Mouse (Mus musculus) myocyte (in vitro differentiated cells): ENCODE measurements around the gene P4ha2. TPM values are rescaled to one million over a fixed set of nuclear protein-coding genes. Genes with fewer than 3 reads are reported as not detected.
A peak's percentile ranks its signal among the peaks of the same experiment; 100 is the strongest.
"Not testable (repeated sequence)": the region's sequence is repeated elsewhere in the genome, so short reads cannot be mapped to it uniquely, and the experiment has no call there.

Experiments
- H3K27me3 ChIP-seq: one replicate; pipeline ENCODE4 v1.6.1; 2011; ENCODE audit not compliant: control insufficient read depth, insufficient read depth, insufficient read length
- H3K36me3 ChIP-seq: one replicate; pipeline ENCODE4 v1.6.1; 2011; ENCODE audit not compliant: control insufficient read depth, insufficient read depth
- H3K4me2 ChIP-seq: one replicate; pipeline ENCODE4 v1.6.1; 2011; ENCODE audit warnings: low read depth, control low read depth
- H3K4me3 ChIP-seq: one replicate; pipeline ENCODE4 v1.5.1; 2011; ENCODE audit warnings: mild to moderate bottlenecking, control low read depth, moderate library complexity
- H3K79me2 ChIP-seq: one replicate; pipeline ENCODE4 v1.6.1; 2011; ENCODE audit not compliant: control insufficient read depth, insufficient read depth
- H3ac ChIP-seq: one replicate; pipeline ENCODE4 v1.6.1; 2011; ENCODE audit not compliant: control insufficient read depth, insufficient read length
- CEBPB ChIP-seq: IDR thresholded peaks from 2 replicates; pipeline ENCODE4 v1.6.1; 2011; ENCODE audit warnings: mild to moderate bottlenecking, moderate library complexity; ENCODE audit not compliant: poor library complexity, insufficient read depth, severe bottlenecking
- E2F4 ChIP-seq: IDR thresholded peaks from one replicate; pipeline ENCODE4 v1.6.1; 2011; ENCODE audit warnings: mild to moderate bottlenecking, control low read depth, moderate library complexity; ENCODE audit not compliant: insufficient read depth
- MAX ChIP-seq: IDR thresholded peaks from one replicate; pipeline ENCODE4 v1.6.1; 2011; ENCODE audit warnings: low read depth, mild to moderate bottlenecking, control low read depth
- MYOD1 ChIP-seq, 3 experiments: IDR thresholded peaks; one replicate each; pipeline ENCODE4 v1.6.1; 2011; ENCODE audit warnings: control low read depth in 2 of 3, low read depth in 2 of 3, mild to moderate bottlenecking in 2 of 3, moderate library complexity in 1 of 3; ENCODE audit not compliant: insufficient read length in 2 of 3, control insufficient read depth in 1 of 3
- MYOG ChIP-seq, 3 experiments: IDR thresholded peaks; one replicate each; pipeline ENCODE4 v1.6.1; 2011; ENCODE audit warnings: control low read depth in 2 of 3, low read depth in 2 of 3, mild to moderate bottlenecking in 2 of 3; ENCODE audit not compliant: insufficient read length in 2 of 3, control insufficient read depth in 1 of 3, insufficient read depth in 1 of 3
- POLR2A ChIP-seq: IDR thresholded peaks from one replicate; pipeline ENCODE4 v1.6.1; 2011; ENCODE audit warnings: low read depth, mild to moderate bottlenecking, control low read depth, moderate library complexity; ENCODE audit not compliant: insufficient read length
- POLR2AphosphoS2 ChIP-seq: IDR thresholded peaks from one replicate; pipeline ENCODE4 v1.6.1; 2011; ENCODE audit warnings: low read depth, control low read depth; ENCODE audit not compliant: insufficient read length
- REST ChIP-seq: IDR thresholded peaks from one replicate; pipeline ENCODE4 v1.6.1; 2011; ENCODE audit warnings: mild to moderate bottlenecking, control low read depth, moderate library complexity; ENCODE audit not compliant: insufficient read depth, insufficient read length
- SRF ChIP-seq: IDR thresholded peaks from one replicate; pipeline ENCODE4 v1.6.1; 2011; ENCODE audit warnings: low read depth; ENCODE audit not compliant: control insufficient read depth, insufficient read length
- TCF12 ChIP-seq: IDR thresholded peaks from one replicate; pipeline ENCODE4 v1.6.1; 2011; ENCODE audit warnings: mild to moderate bottlenecking, control low read depth; ENCODE audit not compliant: poor library complexity, insufficient read depth, severe bottlenecking
- TCF3 ChIP-seq: IDR thresholded peaks from one replicate; pipeline ENCODE4 v1.6.1; 2011; ENCODE audit warnings: low read depth, control low read depth; ENCODE audit not compliant: insufficient read length
- USF1 ChIP-seq: IDR thresholded peaks from one replicate; pipeline ENCODE4 v1.6.1; 2011; ENCODE audit warnings: low read depth, mild to moderate bottlenecking, control low read depth, moderate library complexity
- polyA plus RNA-seq: library from polyadenylated mRNA; unstranded; fragments of >200 nt; fragmentation: generic; extraction: Trizol; gene quantifications from one replicate; pipeline ENCODE4 v1.2.1, GENCODE M21; 2012; ENCODE audit warnings: missing spikeins

P4ha2 gene
- polyA plus RNA-seq, 1 experiment: 89.0 TPM

DNA sequence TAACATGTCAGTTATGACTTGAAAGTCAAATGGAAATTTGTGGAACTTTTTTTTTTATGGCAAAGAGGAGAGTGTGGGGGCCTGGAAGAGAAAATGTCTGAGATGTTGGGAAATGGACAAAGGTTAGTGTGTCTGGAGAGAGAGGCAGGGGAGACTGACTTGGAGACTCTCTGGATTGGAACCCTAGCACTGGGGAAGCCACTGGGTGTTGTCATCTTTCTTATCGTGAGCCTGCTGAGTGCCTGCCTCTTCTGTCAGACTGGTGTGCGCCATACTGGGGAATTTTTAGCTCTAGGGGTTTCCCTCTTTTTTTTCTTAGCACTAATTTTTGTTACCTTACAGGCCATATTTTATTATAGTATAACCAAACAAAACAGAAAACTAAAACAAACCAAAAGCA is 27.5 kb downstream of the P4ha2 start:
- Histone ChIP-seq H3K79me2 (no peaks in the 10 kb centered on the region), H3K36me3 (peaks cover 19% of the 10 kb centered on the region)

DNA sequence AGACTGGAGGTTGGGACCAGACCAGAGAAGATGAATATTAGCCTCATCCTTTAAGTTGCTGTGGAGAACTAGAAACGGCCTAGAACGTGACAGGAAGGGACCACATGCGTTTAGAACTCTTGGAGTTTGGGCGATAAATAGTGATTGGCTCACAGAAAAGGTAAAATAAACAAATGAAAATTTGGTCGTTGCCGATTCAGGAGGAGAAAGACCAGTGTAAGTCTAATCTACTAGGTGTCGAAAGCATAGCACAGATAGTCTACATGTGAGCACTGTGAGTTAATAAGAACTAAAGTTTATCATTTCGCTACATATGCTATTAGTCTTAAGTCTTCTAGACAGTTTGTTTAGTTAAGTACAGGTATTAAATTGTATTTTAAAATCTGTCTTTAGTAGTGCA is 30.1 kb downstream of the P4ha2 start:
- no peaks in the 10 kb centered on the region for H3K27me3 ChIP-seq
- H3K36me3 ChIP-seq: peaks cover 13% of the 10 kb centered on the region
- no peaks in the 10 kb centered on the region for H3K79me2 ChIP-seq
- no peak for TF ChIP-seq MAX
- no peak overlapping the region for H3K4me3 ChIP-seq
- H3ac ChIP-seq: no peak overlapping the region
- no peak overlapping the region for H3K4me2 ChIP-seq

More for the DNA sequence above, 27.5 kb downstream of the P4ha2 start:
- Histone ChIP-seq H3K4me3 (no peak overlapping the region), H3K27me3 (no peaks in the 10 kb centered on the region), H3ac (no peak overlapping the region), H3K4me2 (peak overlapping the region; percentile 36)
- TF ChIP-seq TCF3 (no peak), REST (no peak), USF1 (no peak), POLR2AphosphoS2 (no peak), CEBPB (no peak), POLR2A (no peak), MAX (no peak), MYOD1 (IDR thresholded peaks at IDR 0.05; ENCODE audit: control insufficient read depth in 1 of 3, insufficient read length in 2 of 3, low read depth in 2 of 3) (no peak), TCF12 (no peak), SRF (no peak), MYOG (IDR thresholded peaks at IDR 0.05; ENCODE audit: control insufficient read depth in 1 of 3, insufficient read depth in 1 of 3, insufficient read length in 2 of 3, low read depth in 2 of 3) (no peak), E2F4 (no peak)

- H3ac ChIP-seq: no peak overlapping the region
- no peak overlapping the region for H3K4me3 ChIP-seq
- H3K27me3 ChIP-seq: no peaks in the 10 kb centered on the region
- peaks cover 13% of the 10 kb centered on the region for H3K36me3 ChIP-seq
- H3K4me2 ChIP-seq: no peak overlapping the region
- no peaks in the 10 kb centered on the region for H3K79me2 ChIP-seq
- TF ChIP-seq CEBPB: no peak
- TF ChIP-seq POLR2A: no peak
- TF ChIP-seq SRF: no peak
- no peak for TF ChIP-seq MYOD1 (IDR thresholded peaks at IDR 0.05; ENCODE audit: control insufficient read depth in 1 of 3, insufficient read length in 2 of 3, low read depth in 2 of 3)
- no peak for TF ChIP-seq POLR2AphosphoS2
- TF ChIP-seq USF1: no peak
- TF ChIP-seq MAX: no peak
- no peak for TF ChIP-seq TCF12
- no peak for TF ChIP-seq MYOG (IDR thresholded peaks at IDR 0.05; ENCODE audit: control insufficient read depth in 1 of 3, insufficient read depth in 1 of 3, insufficient read length in 2 of 3, low read depth in 2 of 3)
- no peak for TF ChIP-seq REST
- no peak for TF ChIP-seq TCF3
- TF ChIP-seq E2F4: no peak
These were observed 30.8 kb downstream of the P4ha2 start for GRCm38 (mm10) chr11:54130721-54131120.

- Histone ChIP-seq H3K79me2 (no peaks in the 10 kb centered on the region), H3K4me3 (no peak overlapping the region), H3K4me2 (no peak overlapping the region), H3K27me3 (no peaks in the 10 kb centered on the region), H3K36me3 (peaks cover 13% of the 10 kb centered on the region), H3ac (no peak overlapping the region)
- no peak for TF ChIP-seq TCF12
- TF ChIP-seq E2F4: no peak
- TF ChIP-seq MYOD1 (IDR thresholded peaks at IDR 0.05; ENCODE audit: control insufficient read depth in 1 of 3, insufficient read length in 2 of 3, low read depth in 2 of 3): peak in 1 of 3 experiments; percentile 74
- no peak for TF ChIP-seq USF1
- TF ChIP-seq MYOG (IDR thresholded peaks at IDR 0.05; ENCODE audit: control insufficient read depth in 1 of 3, insufficient read depth in 1 of 3, insufficient read length in 2 of 3, low read depth in 2 of 3): no peak
- no peak for TF ChIP-seq POLR2A
- no peak for TF ChIP-seq REST
These were observed 32.4 kb downstream of the P4ha2 start for GRCm38 (mm10) chr11:54132290-54132689.

- Histone ChIP-seq H3K79me2 (no peaks in the 10 kb centered on the region), H3K27me3 (no peaks in the 10 kb centered on the region), H3ac (no peak overlapping the region), H3K4me2 (no peak overlapping the region), H3K36me3 (peaks cover 13% of the 10 kb centered on the region), H3K4me3 (no peak overlapping the region)
- no peak for TF ChIP-seq TCF3
- no peak for TF ChIP-seq MYOD1 (IDR thresholded peaks at IDR 0.05; ENCODE audit: control insufficient read depth in 1 of 3, insufficient read length in 2 of 3, low read depth in 2 of 3)
- TF ChIP-seq POLR2A: no peak
- no peak for TF ChIP-seq SRF
- TF ChIP-seq MAX: no peak
- TF ChIP-seq USF1: no peak
- no peak for TF ChIP-seq TCF12
- no peak for TF ChIP-seq POLR2AphosphoS2
- TF ChIP-seq MYOG (IDR thresholded peaks at IDR 0.05; ENCODE audit: control insufficient read depth in 1 of 3, insufficient read depth in 1 of 3, insufficient read length in 2 of 3, low read depth in 2 of 3): no peak
These were observed 35.0 kb downstream of the P4ha2 start for GRCm38 (mm10) chr11:54134905-54135304.

- H3K36me3 ChIP-seq, H3K4me2 ChIP-seq, H3K79me2 ChIP-seq, H3K27me3 ChIP-seq, H3ac ChIP-seq, H3K4me3 ChIP-seq: not testable (repeated sequence)
These were observed 40.3 kb downstream of the P4ha2 start for GRCm38 (mm10) chr11:54140159-54140558.
